Mouse (Mus musculus) layer of hippocampus, postnatal 10 days (tissue): ENCODE data around the gene Cln6. TPM values are rescaled to one million over a fixed set of nuclear protein-coding genes. Genes with fewer than 3 reads are reported as not detected.
A peak's percentile ranks its signal among the peaks of the same experiment; 100 is the strongest.
"Not testable (repeated sequence)": the region's sequence is repeated elsewhere in the genome, so short reads cannot be mapped to it uniquely, and the experiment has no call there.

Source experiments
- DNase-seq, 2 experiments: peaks; one replicate each; pipeline ENCODE4 v3.0.0; 2021; ENCODE audit warnings: low spot score in 2 of 2
- long read RNA-seq: library from polyadenylated mRNA; stranded (forward); transcript quantifications from one replicate; pipeline ENCODE4 v2.0.0, GENCODE M21; 2023
- total RNA-seq, 2 experiments: library from RNA; stranded (reverse); gene quantifications; 2 replicates each; pipeline ENCODE4 v1.2.3; 2021

Cln6 gene
- 1 to 10 TPM; 9.2 to 9.7 TPM for total RNA-seq
- long read RNA-seq, transcript Cln6-201 (7 exons, 2,142 nt): major isoform, 5 of 5 reads
- long read RNA-seq, partial matches to known transcripts: 0 of 5 reads
- long read RNA-seq, other reads (novel, unspliced or antisense): 0 of 5 reads

GRCm38 (mm10) chr9:62838506-62839171 is at the start of gene Cln6:
Cln6 (plus strand) TSS chr9:62838785.
- peak; percentile 57 to 70 for DNase-seq

GRCm38 (mm10) chr9:62789856-62790255 is 48.7 kb upstream of the Cln6 start:
- no peak for DNase-seq

GRCm38 (mm10) chr9:62799218-62799617 is 39.4 kb upstream of the Cln6 start:
- DNase-seq: not testable (repeated sequence)

- no peak for DNase-seq
These were observed 28.5 kb upstream of the Cln6 start for GRCm38 (mm10) chr9:62810095-62810494.

GRCm38 (mm10) chr9:62810543-62811515 is 27.8 kb upstream of the Cln6 start:
- DNase-seq: peak; percentile 47 to 77

- peak; percentile 89 to 90 for DNase-seq
These were observed 27.0 kb upstream of the Cln6 start, which contains the start of gene Fem1b for GRCm38 (mm10) chr9:62811516-62812121. Fem1b (minus strand) TSS chr9:62811934.

- no peak for DNase-seq
These were observed 26.2 kb upstream of the Cln6 start for GRCm38 (mm10) chr9:62812216-62813049.

- DNase-seq: no peak
These were observed 23.8 kb upstream of the Cln6 start for GRCm38 (mm10) chr9:62814751-62815150.

- DNase-seq: no peak
These were observed 22.1 kb upstream of the Cln6 start for GRCm38 (mm10) chr9:62816323-62817098.

- DNase-seq: peak; percentile 36 to 46
These were observed 21.4 kb upstream of the Cln6 start for GRCm38 (mm10) chr9:62817099-62817571.

- no peak for DNase-seq
These were observed 20.6 kb upstream of the Cln6 start for GRCm38 (mm10) chr9:62817828-62818614.

- no peak for DNase-seq
These were observed 19.1 kb upstream of the Cln6 start for GRCm38 (mm10) chr9:62819494-62819893.

GRCm38 (mm10) chr9:62819910-62820309 is 18.7 kb upstream of the Cln6 start:
- DNase-seq: not testable (repeated sequence)

- no peak for DNase-seq
These were observed 17.8 kb upstream of the Cln6 start for GRCm38 (mm10) chr9:62820829-62821228.

GRCm38 (mm10) chr9:62821811-62822210 is 16.8 kb upstream of the Cln6 start:
- DNase-seq: no peak

- DNase-seq: no peak
These were observed 12.7 kb upstream of the Cln6 start for GRCm38 (mm10) chr9:62825791-62826393.

GRCm38 (mm10) chr9:62826456-62826855 is 12.1 kb upstream of the Cln6 start:
- no peak for DNase-seq

GRCm38 (mm10) chr9:62827939-62828652 is 10.5 kb upstream of the Cln6 start:
- peak in 1 of 2 experiments; percentile 19 for DNase-seq
